Mouse (Mus musculus) neural tube, embryonic 15.5 days (tissue): ENCODE results near the gene Pan3. TPM values are rescaled to one million over a fixed set of nuclear protein-coding genes. Genes with fewer than 3 reads are reported as not detected.
A peak's percentile ranks its signal among the peaks of the same experiment; 100 is the strongest.

Experiments
- ATAC-seq: fragments of 200-750 bp; cut with Nextera tagmentation; 2 replicates; pipeline ENCODE4 v1.8.0; 2017; ENCODE audit warnings: mild to moderate bottlenecking, moderate TSS enrichment, moderate library complexity; ENCODE audit not compliant: low FRiP score
- H3K27ac ChIP-seq: fragments of 300-500 bp; sonication (generic); replicated peaks from 2 replicates; pipeline ENCODE4 v1.5.1; 2015; ENCODE audit warnings: mild to moderate bottlenecking, inconsistent platforms
- H3K27me3 ChIP-seq: fragments of 300-500 bp; sonication (generic); replicated peaks from 2 replicates; pipeline ENCODE4 v1.6.1; 2015; ENCODE audit warnings: inconsistent platforms
- H3K36me3 ChIP-seq: fragments of 300-500 bp; sonication (generic); 2 replicates; pipeline ENCODE4 v1.6.1; 2015; ENCODE audit warnings: inconsistent platforms
- H3K4me1 ChIP-seq: fragments of 300-500 bp; sonication (generic); 2 replicates; pipeline ENCODE4 v1.6.1; 2015; ENCODE audit warnings: inconsistent platforms
- H3K4me2 ChIP-seq: fragments of 300-500 bp; sonication (generic); 2 replicates; pipeline ENCODE4 v1.6.1; 2015; ENCODE audit warnings: inconsistent platforms, mild to moderate bottlenecking, moderate library complexity
- H3K4me3 ChIP-seq: fragments of 300-500 bp; sonication (generic); replicated peaks from 2 replicates; pipeline ENCODE4 v1.5.1; 2015; ENCODE audit warnings: mild to moderate bottlenecking, inconsistent platforms
- H3K9ac ChIP-seq: fragments of 300-500 bp; sonication (generic); replicated peaks from 2 replicates; pipeline ENCODE4 v1.6.1; 2015; ENCODE audit warnings: mild to moderate bottlenecking, inconsistent platforms
- H3K9me3 ChIP-seq: fragments of 300-500 bp; sonication (generic); replicated peaks from 2 replicates; pipeline ENCODE4 v1.6.1; 2016; ENCODE audit warnings: inconsistent platforms
- WGBS: fragments of 180-500 bp; shearing (Covaris S2); methylation state at CpG from one replicate; pipeline ENCODE4 v1.1.7; 2015; ENCODE audit warnings: mixed read lengths; 5-methylcytosine and 5-hydroxymethylcytosine counted together
- polyA plus RNA-seq: library from polyadenylated mRNA; unstranded; fragments of >200 nt; fragmentation: Nextera tagmentation; extraction: Ambion mirVana; gene quantifications from 2 replicates; pipeline ENCODE4 v1.2.1, GENCODE M21; 2015

Gene Pan3
- polyA plus RNA-seq, 1 experiment from 2014 or later, result 61.5 TPM

DNA sequence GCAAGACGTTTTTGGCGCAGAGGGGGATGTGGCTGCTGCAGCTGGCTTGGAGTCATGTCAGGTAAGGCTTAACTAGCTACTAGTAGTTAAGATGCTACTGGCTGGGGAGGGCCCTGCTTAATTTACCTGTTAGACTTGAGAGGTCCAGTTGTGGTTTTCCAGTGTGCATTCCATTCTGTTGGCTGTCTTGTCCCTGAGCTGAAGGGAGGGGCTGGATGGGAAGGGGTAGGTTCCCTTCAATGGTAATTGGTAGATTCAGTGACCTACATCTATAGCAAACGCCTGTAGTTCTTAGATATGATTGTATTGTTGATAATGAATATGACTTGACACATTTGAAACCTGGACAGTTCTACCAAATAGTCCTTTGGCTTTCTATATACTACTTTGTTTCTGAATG lies 62.5 kb downstream of the Pan3 start:
- no peak overlapping the region for H3K4me3 ChIP-seq
- ATAC-seq, result no peak
- H3K36me3 ChIP-seq, result no peaks in the 10 kb centered on the region
- H3K4me1 ChIP-seq, result no peaks in the 10 kb centered on the region
- no peak overlapping the region for H3K27ac ChIP-seq
- no peak overlapping the region for H3K9ac ChIP-seq
- no peaks in the 10 kb centered on the region for H3K9me3 ChIP-seq
- no peak overlapping the region for H3K4me2 ChIP-seq
- no peaks in the 10 kb centered on the region for H3K27me3 ChIP-seq
- WGBS, result 84% methylated on average over 3 of the region's 3 CpGs

DNA sequence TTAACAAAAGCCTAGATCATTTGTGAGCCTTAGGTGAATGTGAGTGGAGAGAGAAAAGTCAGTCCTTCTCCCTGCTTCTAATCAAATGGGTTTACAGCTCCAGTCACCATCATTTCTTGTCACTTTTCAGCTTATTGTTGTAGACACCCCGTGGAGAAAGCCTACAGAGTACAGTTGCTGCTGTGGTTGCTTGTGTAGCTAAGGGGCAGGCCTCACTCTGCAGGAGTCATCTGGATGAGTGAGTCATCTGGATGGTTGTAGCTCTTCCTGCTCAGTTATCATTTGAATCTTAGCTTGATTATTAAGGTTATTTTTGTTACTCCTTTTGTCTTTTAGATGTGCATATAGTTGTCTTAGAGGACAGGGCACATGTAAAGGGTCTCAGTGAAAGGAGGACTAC lies 63.2 kb downstream of the Pan3 start:
- H3K4me1 ChIP-seq, result 0 out of 2 replicates have a peak, but pooled peaks cover 2% of the 10 kb centered on the region
- no peak overlapping the region for H3K9ac ChIP-seq
- H3K27ac ChIP-seq, result no peak overlapping the region
- whole genome bisulfite sequencing, result 61% methylated on average over 1 of the region's 1 CpGs
- H3K36me3 ChIP-seq, result no peaks in the 10 kb centered on the region
- no peak overlapping the region for H3K4me2 ChIP-seq
- no peak for ATAC-seq
- no peak overlapping the region for H3K4me3 ChIP-seq
- no peaks in the 10 kb centered on the region for H3K27me3 ChIP-seq
- no peaks in the 10 kb centered on the region for H3K9me3 ChIP-seq

DNA sequence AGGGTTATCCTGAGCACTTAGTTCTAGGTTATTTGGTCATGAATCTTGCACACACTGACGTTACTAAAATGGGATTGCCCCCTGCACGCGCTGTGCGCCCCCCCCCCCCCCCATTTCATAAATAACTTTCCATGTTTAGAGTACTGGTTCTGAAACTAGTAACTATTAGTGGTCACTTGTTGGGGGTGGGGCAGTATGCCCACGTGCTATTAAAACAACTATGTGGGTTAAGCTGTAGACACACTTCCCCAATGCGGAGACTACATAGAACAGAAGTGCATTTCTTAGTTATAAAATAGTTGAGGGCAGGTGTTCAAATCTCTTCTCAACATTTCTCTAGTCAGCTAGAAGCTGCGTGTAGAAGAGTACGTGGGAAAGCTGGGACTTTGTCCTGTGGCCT lies 63.7 kb downstream of the Pan3 start:
- 88% methylated on average over 8 of the region's 8 CpGs for WGBS
- no peak for ATAC-seq

DNA sequence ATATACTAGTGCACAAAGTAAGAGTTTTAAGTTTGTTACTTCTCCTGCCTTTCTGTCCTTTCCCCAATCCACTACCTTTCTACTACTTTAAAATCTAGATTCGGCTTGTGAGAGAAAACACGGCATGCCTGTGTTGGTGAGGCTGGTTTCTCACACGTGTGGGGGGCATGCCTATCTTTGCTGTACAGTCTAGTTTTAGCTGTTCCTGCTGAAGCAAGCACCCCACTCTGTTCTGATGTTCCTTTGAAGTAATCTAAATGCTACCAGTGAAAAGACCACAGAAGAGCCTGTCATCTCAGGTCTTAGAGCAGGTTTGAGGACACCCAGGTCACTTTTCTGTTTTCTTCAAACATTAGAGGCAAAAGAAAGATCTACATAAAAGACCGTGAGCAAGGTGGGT lies 64.4 kb downstream of the Pan3 start:
- WGBS, result 95% methylated on average over 4 of the region's 4 CpGs
- Histone ChIP-seq H3K9me3 (no peaks in the 10 kb centered on the region), H3K4me1 (0 out of 2 replicates have a peak, but pooled peaks cover 2% of the 10 kb centered on the region), H3K27ac (no peak overlapping the region), H3K4me3 (no peak overlapping the region), H3K36me3 (no peaks in the 10 kb centered on the region), H3K4me2 (no peak overlapping the region), H3K9ac (no peak overlapping the region), H3K27me3 (no peaks in the 10 kb centered on the region)
- ATAC-seq, result no peak

More for the DNA sequence above, 63.7 kb downstream of the Pan3 start:
- H3K4me3 ChIP-seq, result no peak overlapping the region
- no peak overlapping the region for H3K4me2 ChIP-seq
- H3K4me1 ChIP-seq, result 0 out of 2 replicates have a peak, but pooled peaks cover 2% of the 10 kb centered on the region
- H3K27ac ChIP-seq, result no peak overlapping the region
- no peaks in the 10 kb centered on the region for H3K36me3 ChIP-seq
- H3K9me3 ChIP-seq, result no peaks in the 10 kb centered on the region
- no peaks in the 10 kb centered on the region for H3K27me3 ChIP-seq
- no peak overlapping the region for H3K9ac ChIP-seq

DNA sequence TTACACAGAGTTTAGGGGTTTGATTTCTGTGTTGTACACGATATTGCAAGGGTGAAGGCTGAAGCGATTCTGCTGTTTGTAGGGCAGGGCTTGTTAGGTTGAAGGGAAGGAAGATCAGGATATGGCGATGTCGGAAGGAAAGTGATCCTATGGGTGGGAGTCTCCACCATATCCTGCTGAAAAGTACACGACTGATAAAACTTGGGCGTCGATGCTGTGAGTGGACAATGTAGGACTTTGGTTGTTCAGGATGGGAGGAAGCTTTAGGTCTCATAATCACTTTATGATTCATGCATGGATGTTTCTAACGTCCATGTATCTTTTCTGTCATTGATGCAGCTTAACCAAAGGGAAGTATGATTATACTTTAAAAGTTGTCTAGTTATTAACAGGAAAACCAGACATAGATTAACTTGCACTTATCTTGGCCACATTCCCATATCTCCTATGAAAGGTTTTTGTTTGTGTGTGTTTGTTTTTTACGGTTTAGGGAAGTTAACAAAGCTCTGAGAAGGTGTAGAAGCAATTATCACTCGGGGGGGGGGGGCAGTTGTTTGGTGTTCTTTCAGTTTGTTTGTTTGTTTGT lies 64.9 kb downstream of the Pan3 start:
- Histone ChIP-seq H3K27me3 (no peaks in the 10 kb centered on the region), H3K27ac (no peak overlapping the region), H3K4me3 (no peak overlapping the region), H3K4me2 (no peak overlapping the region), H3K9me3 (no peaks in the 10 kb centered on the region), H3K36me3 (no peaks in the 10 kb centered on the region), H3K4me1 (0 out of 2 replicates have a peak, but pooled peaks cover 2% of the 10 kb centered on the region), H3K9ac (no peak overlapping the region)
- 92% methylated on average over 10 of the region's 10 CpGs for WGBS
- no peak for ATAC-seq

DNA sequence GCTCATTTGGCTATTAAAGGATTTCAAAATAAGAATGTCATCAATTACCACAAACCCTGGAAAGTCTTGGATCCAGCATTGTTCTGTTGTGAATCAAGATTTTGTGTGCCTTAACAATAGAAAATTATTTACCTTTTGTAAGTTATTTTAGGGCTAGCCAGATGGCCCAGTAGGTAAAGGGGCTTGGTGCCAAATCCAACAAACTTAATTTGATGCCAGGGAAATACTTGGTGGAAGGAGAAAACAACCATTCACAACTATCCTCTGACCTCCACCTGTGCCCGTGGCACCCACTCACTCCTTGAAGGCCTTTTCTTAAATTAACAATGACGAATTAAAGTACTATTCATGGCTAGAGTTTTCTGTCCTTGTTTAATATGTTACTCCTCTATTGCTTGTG lies 66.0 kb downstream of the Pan3 start:
- 90% methylated on average over 2 of the region's 2 CpGs for WGBS
- H3K9me3 ChIP-seq, result no peaks in the 10 kb centered on the region
- H3K9ac ChIP-seq, result no peak overlapping the region

DNA sequence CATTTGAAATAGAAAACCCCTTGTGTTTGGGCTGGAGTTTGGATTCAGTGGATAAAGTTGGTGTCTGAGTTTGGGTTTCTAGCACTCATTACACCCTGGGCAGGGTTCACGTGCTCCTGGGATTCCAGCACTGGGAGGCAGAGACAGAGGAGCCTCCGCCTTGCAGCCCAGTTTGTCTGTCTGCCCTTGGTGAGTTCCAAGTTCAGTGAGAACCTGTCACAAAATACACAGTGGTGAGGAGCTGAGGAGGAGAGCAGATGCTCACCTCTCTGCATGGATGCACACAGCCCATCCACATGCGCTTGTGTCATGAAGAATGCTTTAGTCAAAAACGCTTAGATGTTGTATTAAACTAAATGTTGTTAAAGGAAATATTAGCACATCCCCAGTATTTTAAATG lies 67.0 kb downstream of the Pan3 start:
- no peak overlapping the region for H3K9ac ChIP-seq
- no peaks in the 10 kb centered on the region for H3K27me3 ChIP-seq
- H3K36me3 ChIP-seq, result no peaks in the 10 kb centered on the region
- no peak overlapping the region for H3K27ac ChIP-seq
- H3K4me1 ChIP-seq, result 0 out of 2 replicates have a peak, but pooled peaks cover 2% of the 10 kb centered on the region
- 74% methylated on average over 4 of the region's 4 CpGs for WGBS
- H3K4me3 ChIP-seq, result no peak overlapping the region
- no peak overlapping the region for H3K4me2 ChIP-seq
- ATAC-seq, result no peak
- no peaks in the 10 kb centered on the region for H3K9me3 ChIP-seq

More for the DNA sequence above, 66.0 kb downstream of the Pan3 start:
- Histone ChIP-seq H3K36me3 (no peaks in the 10 kb centered on the region), H3K27me3 (no peaks in the 10 kb centered on the region), H3K4me2 (no peak overlapping the region), H3K27ac (no peak overlapping the region), H3K4me1 (0 out of 2 replicates have a peak, but pooled peaks cover 2% of the 10 kb centered on the region), H3K4me3 (no peak overlapping the region)
- no peak for ATAC-seq

DNA sequence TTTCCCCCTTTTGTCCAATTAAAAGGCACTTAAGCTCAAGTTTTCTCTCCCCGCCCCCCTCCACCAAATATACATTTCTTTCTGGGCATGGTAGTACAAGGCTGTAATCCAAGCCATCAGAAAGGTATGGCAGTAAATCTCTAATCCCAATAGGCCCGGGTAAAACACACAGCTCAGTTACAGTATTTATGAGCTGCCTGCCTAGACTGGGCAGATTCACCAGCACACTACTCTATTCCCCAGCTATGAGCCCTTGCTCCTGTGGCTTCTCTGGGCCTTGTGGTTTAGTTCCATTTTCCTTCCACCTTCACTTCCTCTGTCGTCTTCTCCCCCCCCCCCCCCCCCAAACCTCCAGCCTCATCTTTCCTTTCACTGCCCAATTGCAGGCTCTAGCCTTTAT lies 67.8 kb downstream of the Pan3 start:
- no peak overlapping the region for H3K4me2 ChIP-seq
- no peaks in the 10 kb centered on the region for H3K9me3 ChIP-seq
- no peak overlapping the region for H3K4me3 ChIP-seq
- no peaks in the 10 kb centered on the region for H3K27me3 ChIP-seq
- ATAC-seq, result 0 out of 2 replicates have a peak, but pooled peaks have one; percentile 35
- H3K36me3 ChIP-seq, result no peaks in the 10 kb centered on the region
- no peak overlapping the region for H3K27ac ChIP-seq
- H3K4me1 ChIP-seq, result 0 out of 2 replicates have a peak, but pooled peaks cover 2% of the 10 kb centered on the region
- 44% methylated on average over 3 of the region's 3 CpGs for WGBS
- H3K9ac ChIP-seq, result no peak overlapping the region

DNA sequence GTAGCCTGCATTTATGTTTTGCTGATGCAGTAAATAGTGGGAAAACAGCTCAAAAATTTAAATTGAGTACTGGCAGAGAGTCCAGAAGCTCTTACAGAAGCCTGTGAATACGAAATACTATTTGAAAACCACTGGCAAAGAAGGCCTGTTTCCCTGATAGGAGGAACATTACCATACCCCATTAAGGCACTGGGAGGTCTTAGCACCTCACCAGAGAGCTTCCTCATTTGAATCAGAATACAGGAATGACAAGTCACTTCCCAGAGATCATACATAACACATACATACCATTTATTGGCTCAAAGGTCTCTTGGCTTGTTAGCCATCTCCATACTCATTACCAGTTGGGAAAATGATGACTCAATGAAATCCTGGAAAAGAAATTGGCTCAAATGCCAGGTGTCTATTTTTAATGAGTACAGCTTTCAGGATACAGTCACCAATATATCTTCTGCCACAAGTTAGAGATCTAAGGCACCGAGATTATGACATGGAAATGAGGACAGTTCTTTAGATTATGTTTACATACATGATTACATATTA lies 71.6 kb downstream of the Pan3 start:
- Histone ChIP-seq H3K36me3 (no peaks in the 10 kb centered on the region), H3K27ac (no peak overlapping the region), H3K4me2 (no peak overlapping the region), H3K27me3 (no peaks in the 10 kb centered on the region), H3K9ac (no peak overlapping the region), H3K4me3 (no peak overlapping the region), H3K9me3 (no peaks in the 10 kb centered on the region), H3K4me1 (0 out of 2 replicates have a peak, but pooled peaks cover 2% of the 10 kb centered on the region)
- 82% methylated on average over 2 of the region's 2 CpGs for WGBS
- no peak for ATAC-seq

DNA sequence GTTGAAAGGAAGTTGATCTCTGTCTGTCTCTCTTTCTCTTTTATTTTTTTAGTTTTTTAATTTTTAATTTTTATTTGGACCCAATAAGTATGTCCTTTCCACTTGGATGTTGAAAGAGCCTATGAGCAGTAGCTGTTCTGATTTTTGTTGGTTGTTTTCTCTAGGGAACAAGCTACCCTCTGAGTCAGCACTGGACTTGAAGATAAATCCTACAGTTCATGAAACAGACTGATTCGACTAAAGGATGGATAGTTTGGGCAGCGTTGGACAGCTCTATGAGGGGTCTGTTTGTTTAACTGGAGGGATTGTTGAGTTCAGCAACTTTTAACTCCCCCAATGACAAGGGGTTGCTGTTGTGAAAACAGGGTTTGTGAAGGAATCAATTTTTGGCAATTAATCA lies 73.0 kb downstream of the Pan3 start:
- Histone ChIP-seq H3K9ac (no peak overlapping the region), H3K4me1 (0 out of 2 replicates have a peak, but pooled peaks cover 2% of the 10 kb centered on the region), H3K36me3 (no peaks in the 10 kb centered on the region), H3K9me3 (no peaks in the 10 kb centered on the region), H3K27me3 (no peaks in the 10 kb centered on the region), H3K4me2 (no peak overlapping the region), H3K4me3 (no peak overlapping the region), H3K27ac (no peak overlapping the region)
- WGBS, result 82% methylated on average over 2 of the region's 2 CpGs
- no peak for ATAC-seq

DNA sequence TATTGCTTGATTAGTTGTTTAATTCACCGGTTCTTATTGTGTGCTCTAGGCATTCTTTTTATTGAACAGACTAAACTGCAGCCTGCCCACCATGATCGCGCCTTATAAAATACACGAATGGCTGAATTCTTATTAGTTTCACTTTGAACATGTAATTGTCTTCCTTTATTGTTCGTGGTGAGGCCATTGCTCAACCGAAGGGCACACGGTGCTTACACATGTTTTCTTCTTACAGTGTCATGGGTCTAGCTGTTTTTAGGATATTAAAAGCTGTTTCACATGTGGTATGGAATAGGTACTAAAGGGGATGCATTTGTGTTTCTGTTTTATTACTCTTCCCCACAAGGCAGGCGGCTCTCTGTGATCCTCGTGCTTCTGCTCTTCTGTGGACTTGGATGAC lies 81.4 kb downstream of the Pan3 start:
- no peak overlapping the region for H3K9ac ChIP-seq
- 61% methylated on average over 9 of the region's 9 CpGs for WGBS
- no peak overlapping the region for H3K27ac ChIP-seq
- no peaks in the 10 kb centered on the region for H3K36me3 ChIP-seq
- no peak for ATAC-seq
- no peak overlapping the region for H3K4me2 ChIP-seq
- no peak overlapping the region for H3K4me3 ChIP-seq
- H3K9me3 ChIP-seq, result no peaks in the 10 kb centered on the region
- H3K4me1 ChIP-seq, result peaks cover 9% of the 10 kb centered on the region; the same call in 1 of the 2 replicates
- H3K27me3 ChIP-seq, result no peaks in the 10 kb centered on the region

DNA sequence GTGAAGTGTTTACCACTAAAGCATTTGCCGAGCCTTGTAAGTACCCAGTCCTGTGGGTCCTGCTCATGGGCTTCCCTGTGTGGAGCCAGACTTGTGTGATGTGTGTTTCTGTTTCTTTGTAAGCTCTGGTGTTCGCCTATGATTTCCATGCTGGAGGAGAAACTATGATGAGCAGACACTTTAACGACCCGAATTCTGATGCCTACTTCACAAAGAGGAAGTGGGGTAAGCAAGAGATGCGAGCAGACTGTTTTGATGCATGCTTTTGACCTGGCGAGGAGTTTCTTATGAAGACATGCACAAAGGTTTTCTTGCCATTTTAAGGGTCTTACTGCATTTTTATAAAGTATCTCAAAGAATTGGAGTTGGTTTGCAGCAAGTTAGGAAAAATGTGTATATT lies 97.0 kb downstream of the Pan3 start:
- Histone ChIP-seq H3K4me1 (no peaks in the 10 kb centered on the region), H3K9me3 (no peaks in the 10 kb centered on the region), H3K36me3 (peaks cover 20% of the 10 kb centered on the region), H3K9ac (no peak overlapping the region), H3K4me2 (no peak overlapping the region), H3K4me3 (no peak overlapping the region), H3K27ac (no peak overlapping the region), H3K27me3 (no peaks in the 10 kb centered on the region)
- ATAC-seq, result no peak
- 89% methylated on average over 6 of the region's 6 CpGs for WGBS
